Mouse (Mus musculus) layer of hippocampus, postnatal 36 days (tissue): Measurements from ENCODE around the gene Tm7sf2. TPM values are rescaled to one million over a fixed set of nuclear protein-coding genes. Genes with fewer than 3 reads are reported as not detected.

Experiments
- microRNA-seq, 2 experiments: library from miRNA; unstranded; fragments of <30 nt; microRNA quantifications; one replicate each; pipeline ENCODE4 v1.2.0; 2021
- total RNA-seq, 2 experiments: library from RNA; stranded (reverse); gene quantifications; 2 replicates each; pipeline ENCODE4 v1.2.3; 2021

The Tm7sf2 gene
- total RNA-seq, 2 experiments from 2014 or later, result 26.4 to 34.2 TPM

Small RNAs within 50 kb of the gene (microRNA-seq; reads per million reads assigned to microRNA genes)
- gene Mir6988, result 1.5 to 2.8 reads per million in 2 experiments

Other genes starting within 250 kb of the Tm7sf2 start
- gene Frmd8, start 193.1 kb downstream of the Tm7sf2 start, total RNA-seq, result 10 to 100 TPM; 13.5 to 14.2 TPM
- gene Slc25a45, start 190.6 kb downstream of the Tm7sf2 start, total RNA-seq, result 1 to 10 TPM; 2.5 to 2.7 TPM
- gene Tigd3, start 174.2 kb downstream of the Tm7sf2 start, total RNA-seq, result 1 to 10 TPM; 1.9 to 2.2 TPM
- gene Dpf2, start 155.4 kb downstream of the Tm7sf2 start, total RNA-seq, result 100 to 1,000 TPM in 1 of 2 experiments, 10 to 100 TPM in 1; 92.0 to 108 TPM
- 1 to 10 TPM; 4.4 to 5.5 TPM for gene Cdc42ep2, start 143.6 kb downstream of the Tm7sf2 start, total RNA-seq
- 1 to 10 TPM; 5.3 to 5.5 TPM for gene Pola2, start 104.2 kb downstream of the Tm7sf2 start, total RNA-seq
- gene Slc22a20, start 82.2 kb downstream of the Tm7sf2 start, total RNA-seq, result not detected
- 10 to 100 TPM; 20.5 to 26.0 TPM for gene Capn1, start 52.5 kb downstream of the Tm7sf2 start, total RNA-seq
- 10 to 100 TPM; 46.4 to 52.3 TPM for gene Syvn1, start 21.8 kb downstream of the Tm7sf2 start, total RNA-seq
- gene Mrpl49, start 10.6 kb downstream of the Tm7sf2 start, total RNA-seq, result 10 to 100 TPM; 46.8 to 47.9 TPM
- gene Fau, start 10.5 kb downstream of the Tm7sf2 start, total RNA-seq, result 100 to 1,000 TPM; 676 to 701 TPM
- gene Znhit2, start 7.2 kb downstream of the Tm7sf2 start, total RNA-seq, result 10 to 100 TPM; 33.1 to 35.2 TPM
- gene Vps51, start 8.9 kb upstream of the Tm7sf2 start, total RNA-seq, result 10 to 100 TPM; 85.3 to 88.8 TPM
- gene Tmem262, start 11.7 kb upstream of the Tm7sf2 start, total RNA-seq, result not detected
- 1 to 10 TPM; 1.5 to 1.6 TPM for gene Gm28374, start 13.9 kb upstream of the Tm7sf2 start, total RNA-seq
- 10 to 100 TPM; 39.6 to 40.3 TPM for gene Zfpl1, start 16.6 kb upstream of the Tm7sf2 start, total RNA-seq
- under 1 TPM; 0.17 to 0.43 TPM for gene Cdca5, start 16.6 kb upstream of the Tm7sf2 start, total RNA-seq
- not detected for gene AC131692.1, start 26.0 kb upstream of the Tm7sf2 start, total RNA-seq
- gene Naaladl1, start 37.4 kb upstream of the Tm7sf2 start, total RNA-seq, result under 1 TPM in 1 of 2 experiments, not detected in 1; 0.12 TPM
- 10 to 100 TPM; 14.7 to 14.9 TPM for gene Sac3d1, start 50.3 kb upstream of the Tm7sf2 start, total RNA-seq
- gene Snx15, start 59.9 kb upstream of the Tm7sf2 start, total RNA-seq, result 10 to 100 TPM; 40.2 to 42.5 TPM
- gene Batf2, start 72.6 kb upstream of the Tm7sf2 start, total RNA-seq, result under 1 TPM; 0.28 to 0.60 TPM
- 10 to 100 TPM; 69.1 to 73.2 TPM for gene Arl2, start 73.2 kb upstream of the Tm7sf2 start, total RNA-seq
- gene Majin, start 116.0 kb upstream of the Tm7sf2 start, total RNA-seq, result not detected
- gene Gpha2, start 158.0 kb upstream of the Tm7sf2 start, total RNA-seq, result not detected
- 100 to 1,000 TPM; 135 to 137 TPM for gene Ppp2r5b, start 167.5 kb upstream of the Tm7sf2 start, total RNA-seq
- gene Atg2a, start 173.3 kb upstream of the Tm7sf2 start, total RNA-seq, result 10 to 100 TPM; 31.3 to 34.0 TPM
- gene Ehd1, start 208.4 kb upstream of the Tm7sf2 start, total RNA-seq, result 10 to 100 TPM; 72.8 to 82.2 TPM
- 1 to 10 TPM; 4.3 to 6.9 TPM for gene Cdc42bpg, start 238.1 kb upstream of the Tm7sf2 start, total RNA-seq